Mouse (Mus musculus) cerebellum, adult (tissue): ENCODE data around the gene Gm5105.

Experiments
- ATAC-seq: cut with Nextera tagmentation; 2 replicates; pipeline ENCODE4 v1.9.2; 2017; ENCODE audit warnings: mild to moderate bottlenecking, moderate library complexity, mixed read lengths; ENCODE audit not compliant: insufficient number of reproducible peaks, low FRiP score, low TSS enrichment

Gm5105 gene

GRCm38 (mm10) chr3:138030563-138030962, 36.6 kb downstream of the Gm5105 start:
- no peak for ATAC-seq

GRCm38 (mm10) chr3:138029351-138029750, 37.8 kb downstream of the Gm5105 start:
- peak; percentile 77 for ATAC-seq

GRCm38 (mm10) chr3:138027575-138028362, 39.4 kb downstream of the Gm5105 start:
- no peak for ATAC-seq

GRCm38 (mm10) chr3:138026286-138026685, 40.9 kb downstream of the Gm5105 start:
- ATAC-seq = peak; percentile 92

- no peak for ATAC-seq
Observed at GRCm38 (mm10) chr3:138022651-138023050, 44.5 kb downstream of the Gm5105 start.

GRCm38 (mm10) chr3:138022003-138022402, 45.2 kb downstream of the Gm5105 start:
- no peak for ATAC-seq

- no peak for ATAC-seq
Observed at GRCm38 (mm10) chr3:138016810-138017209, 50.4 kb downstream of the Gm5105 start.

GRCm38 (mm10) chr3:138014725-138015124, 52.5 kb downstream of the Gm5105 start:
- ATAC-seq = no peak

- no peak for ATAC-seq
Observed at GRCm38 (mm10) chr3:138012351-138012750, 54.8 kb downstream of the Gm5105 start.

GRCm38 (mm10) chr3:138008152-138008551, 59.0 kb downstream of the Gm5105 start:
- no peak for ATAC-seq

GRCm38 (mm10) chr3:138006896-138007295, 60.3 kb downstream of the Gm5105 start:
- ATAC-seq = no peak

- ATAC-seq = no peak
Observed at GRCm38 (mm10) chr3:138003264-138003663, 63.9 kb downstream of the Gm5105 start.

GRCm38 (mm10) chr3:138002545-138002944, 64.6 kb downstream of the Gm5105 start:
- no peak for ATAC-seq

GRCm38 (mm10) chr3:138001865-138002264, 65.3 kb downstream of the Gm5105 start:
- ATAC-seq = no peak

GRCm38 (mm10) chr3:138000724-138001069, 66.5 kb downstream of the Gm5105 start:
- no peak for ATAC-seq

GRCm38 (mm10) chr3:138000062-138000723, 67.0 kb downstream of the Gm5105 start:
- no peak for ATAC-seq

- ATAC-seq = no peak
Observed at GRCm38 (mm10) chr3:137999224-137999790, 67.9 kb downstream of the Gm5105 start.
